Mouse (Mus musculus): ENCODE results near the gene Smc3. TPM values are rescaled to one million over a fixed set of nuclear protein-coding genes. Genes with fewer than 3 reads are reported as not detected.

Gene Smc3
- polyA plus RNA-seq, 1 experiment, result 6.5 TPM

DNA sequence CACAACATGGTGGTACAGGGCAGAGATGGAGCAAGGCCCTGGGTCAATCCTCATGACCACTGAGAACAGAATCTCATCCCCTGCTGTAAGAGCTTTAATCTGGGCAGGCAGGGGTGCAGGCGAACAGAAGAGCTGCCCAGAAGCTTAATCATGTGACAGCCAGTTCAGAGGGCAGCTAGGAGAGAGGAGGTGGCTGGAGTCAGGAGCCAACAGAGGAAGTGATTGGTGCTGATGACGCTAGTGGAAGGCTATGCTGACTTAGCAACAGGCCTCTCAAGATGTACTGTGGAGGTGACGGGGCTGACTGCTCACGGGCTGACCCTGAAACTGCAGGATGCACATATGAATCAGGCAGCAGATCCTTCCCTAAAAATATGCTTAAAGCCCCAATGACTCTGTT is 36.0 kb upstream of the Smc3 start:
- no peak for TF ChIP-seq MYOD1 (IDR thresholded peaks at IDR 0.05; ENCODE audit: control insufficient read depth in 1 of 3, insufficient read length in 2 of 3, low read depth in 2 of 3)
- TF ChIP-seq POLR2AphosphoS2 (IDR thresholded peaks at IDR 0.05; ENCODE audit: insufficient read length, low read depth), result no peak
- TF ChIP-seq MYOG (IDR thresholded peaks at IDR 0.05; ENCODE audit: control insufficient read depth in 1 of 3, insufficient read depth in 1 of 3, insufficient read length in 2 of 3, low read depth in 2 of 3), result no peak
- no peak for TF ChIP-seq TCF12 (IDR thresholded peaks at IDR 0.05; ENCODE audit: insufficient read depth, poor library complexity, severe bottlenecking)
- TF ChIP-seq MAX (IDR thresholded peaks at IDR 0.05; ENCODE audit: low read depth), result no peak
- no peak for TF ChIP-seq POLR2A (IDR thresholded peaks at IDR 0.05; ENCODE audit: insufficient read length, low read depth)
- no peak for TF ChIP-seq USF1 (IDR thresholded peaks at IDR 0.05; ENCODE audit: low read depth)
- TF ChIP-seq REST (IDR thresholded peaks at IDR 0.05; ENCODE audit: insufficient read depth, insufficient read length), result no peak
- TF ChIP-seq CEBPB (IDR thresholded peaks at IDR 0.05; ENCODE audit: insufficient read depth, poor library complexity, severe bottlenecking), result no peak
- no peak for TF ChIP-seq TCF3 (IDR thresholded peaks at IDR 0.05; ENCODE audit: insufficient read length, low read depth)
- TF ChIP-seq E2F4 (IDR thresholded peaks at IDR 0.05; ENCODE audit: insufficient read depth), result no peak
- no peak for TF ChIP-seq SRF (IDR thresholded peaks at IDR 0.05; ENCODE audit: control insufficient read depth, insufficient read length, low read depth)
- no peak overlapping the region for H3K4me3 ChIP-seq
- H3ac ChIP-seq (ENCODE audit: control insufficient read depth, insufficient read length), result no peak overlapping the region

DNA sequence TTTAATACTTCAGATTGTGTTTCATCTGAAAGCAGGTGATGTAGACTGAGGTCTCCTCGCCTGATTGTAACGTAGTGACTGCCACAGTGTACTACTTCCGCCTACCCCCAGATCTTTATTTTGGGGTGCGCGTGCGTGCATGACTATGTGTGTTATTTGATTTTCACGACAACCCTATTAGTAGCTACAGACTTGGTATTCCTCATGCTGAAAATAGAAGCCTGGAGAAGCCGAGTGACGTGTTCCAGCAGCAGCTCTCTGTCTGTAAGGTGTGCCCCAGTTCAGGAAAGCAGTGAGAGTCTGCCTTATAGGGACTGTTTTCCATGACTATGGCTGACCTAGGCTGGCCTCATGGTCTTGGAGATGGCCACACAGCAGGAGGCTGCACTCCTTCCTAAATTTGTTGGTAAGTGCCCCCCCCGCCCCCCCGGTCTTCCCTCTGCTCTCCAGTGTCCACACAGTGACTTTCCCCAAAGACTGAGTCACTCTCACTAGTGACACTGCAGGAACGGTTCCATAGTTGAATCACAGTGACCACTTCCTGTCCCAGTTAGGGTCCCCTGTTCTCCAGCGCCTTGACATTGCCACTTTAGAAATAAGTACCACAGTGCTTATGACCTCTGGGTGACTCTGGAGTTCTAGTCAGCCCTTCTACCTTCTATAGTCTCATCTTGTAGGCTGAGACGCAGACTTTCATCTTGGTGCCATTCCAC is 34.5 kb upstream of the Smc3 start:
- Histone ChIP-seq H3ac (ENCODE audit: control insufficient read depth, insufficient read length) (no peak overlapping the region), H3K4me3 (no peak overlapping the region), H3K27me3 (ENCODE audit: control insufficient read depth, insufficient read depth, insufficient read length) (no peaks in the 10 kb centered on the region), H3K36me3 (ENCODE audit: control insufficient read depth, insufficient read depth) (no peaks in the 10 kb centered on the region), H3K4me2 (ENCODE audit: low read depth) (peak overlapping the region; percentile 0), H3K79me2 (ENCODE audit: control insufficient read depth, insufficient read depth) (no peaks in the 10 kb centered on the region)
- no peak for TF ChIP-seq USF1 (IDR thresholded peaks at IDR 0.05; ENCODE audit: low read depth)
- TF ChIP-seq POLR2A (IDR thresholded peaks at IDR 0.05; ENCODE audit: insufficient read length, low read depth), result no peak
- TF ChIP-seq TCF3 (IDR thresholded peaks at IDR 0.05; ENCODE audit: insufficient read length, low read depth), result no peak
- TF ChIP-seq MYOD1 (IDR thresholded peaks at IDR 0.05; ENCODE audit: control insufficient read depth in 1 of 3, insufficient read length in 2 of 3, low read depth in 2 of 3), result no peak
- TF ChIP-seq TCF12 (IDR thresholded peaks at IDR 0.05; ENCODE audit: insufficient read depth, poor library complexity, severe bottlenecking), result no peak
- no peak for TF ChIP-seq REST (IDR thresholded peaks at IDR 0.05; ENCODE audit: insufficient read depth, insufficient read length)

More for the DNA sequence above, 36.0 kb upstream of the Smc3 start:
- Histone ChIP-seq H3K27me3 (ENCODE audit: control insufficient read depth, insufficient read depth, insufficient read length) (no peaks in the 10 kb centered on the region), H3K4me2 (ENCODE audit: low read depth) (no peak overlapping the region), H3K36me3 (ENCODE audit: control insufficient read depth, insufficient read depth) (no peaks in the 10 kb centered on the region), H3K79me2 (ENCODE audit: control insufficient read depth, insufficient read depth) (no peaks in the 10 kb centered on the region)

DNA sequence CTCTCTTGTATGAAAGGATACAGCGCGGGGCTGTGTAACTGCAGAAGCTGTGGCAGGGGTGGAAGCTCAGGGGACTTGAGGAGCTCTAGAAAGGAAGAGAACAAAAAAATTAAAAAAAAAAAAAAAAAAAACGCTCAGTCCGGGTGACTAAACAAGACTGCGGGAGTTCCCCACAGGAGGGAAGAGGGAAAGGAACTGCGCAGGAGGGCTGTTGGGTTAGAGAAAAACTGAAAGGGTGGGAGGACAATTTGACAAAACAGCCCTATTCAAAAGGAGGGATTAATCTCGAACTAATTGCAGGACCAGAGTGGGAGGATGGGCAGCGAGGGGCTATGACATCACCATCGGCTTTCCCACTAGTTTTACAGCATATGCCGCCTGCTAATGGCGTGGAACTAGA is 32.3 kb upstream of the Smc3 start:
- Histone ChIP-seq H3K27me3 (ENCODE audit: control insufficient read depth, insufficient read depth, insufficient read length) (no peaks in the 10 kb centered on the region), H3K4me3 (no peak overlapping the region), H3K4me2 (ENCODE audit: low read depth) (no peak overlapping the region), H3K36me3 (ENCODE audit: control insufficient read depth, insufficient read depth) (no peaks in the 10 kb centered on the region), H3K79me2 (ENCODE audit: control insufficient read depth, insufficient read depth) (no peaks in the 10 kb centered on the region), H3ac (ENCODE audit: control insufficient read depth, insufficient read length) (no peak overlapping the region)
- TF ChIP-seq POLR2A (IDR thresholded peaks at IDR 0.05; ENCODE audit: insufficient read length, low read depth) (no peak), MAX (IDR thresholded peaks at IDR 0.05; ENCODE audit: low read depth) (no peak), TCF12 (IDR thresholded peaks at IDR 0.05; ENCODE audit: insufficient read depth, poor library complexity, severe bottlenecking) (no peak), TCF3 (IDR thresholded peaks at IDR 0.05; ENCODE audit: insufficient read length, low read depth) (no peak), E2F4 (IDR thresholded peaks at IDR 0.05; ENCODE audit: insufficient read depth) (no peak), CEBPB (IDR thresholded peaks at IDR 0.05; ENCODE audit: insufficient read depth, poor library complexity, severe bottlenecking) (no peak), MYOG (IDR thresholded peaks at IDR 0.05; ENCODE audit: control insufficient read depth in 1 of 3, insufficient read depth in 1 of 3, insufficient read length in 2 of 3, low read depth in 2 of 3) (no peak), SRF (IDR thresholded peaks at IDR 0.05; ENCODE audit: control insufficient read depth, insufficient read length, low read depth) (no peak), USF1 (IDR thresholded peaks at IDR 0.05; ENCODE audit: low read depth) (no peak), REST (IDR thresholded peaks at IDR 0.05; ENCODE audit: insufficient read depth, insufficient read length) (no peak), POLR2AphosphoS2 (IDR thresholded peaks at IDR 0.05; ENCODE audit: insufficient read length, low read depth) (no peak), MYOD1 (IDR thresholded peaks at IDR 0.05; ENCODE audit: control insufficient read depth in 1 of 3, insufficient read length in 2 of 3, low read depth in 2 of 3) (no peak)

DNA sequence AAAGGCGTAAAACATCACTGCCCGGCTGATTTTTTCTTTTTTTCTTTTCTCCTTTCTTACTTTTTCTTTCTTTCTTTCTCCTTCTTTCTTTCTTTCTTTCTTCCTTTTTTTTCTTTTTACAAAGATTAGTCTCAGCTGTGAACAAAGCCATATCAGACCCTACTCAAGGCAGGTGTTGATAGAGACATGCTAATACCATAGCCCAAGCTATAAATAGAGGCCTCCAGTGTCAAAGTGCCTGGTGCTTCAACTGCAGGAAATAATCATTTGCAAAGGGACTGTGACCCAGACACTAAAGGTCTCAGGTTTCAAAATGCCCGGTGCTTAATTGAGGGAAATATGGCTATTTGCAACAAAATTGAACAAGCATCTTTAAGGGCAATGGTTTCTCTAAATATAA is 31.6 kb upstream of the Smc3 start:
- Histone ChIP-seq H3K4me2 (ENCODE audit: low read depth) (no peak overlapping the region), H3K4me3 (no peak overlapping the region), H3K36me3 (ENCODE audit: control insufficient read depth, insufficient read depth) (no peaks in the 10 kb centered on the region), H3ac (ENCODE audit: control insufficient read depth, insufficient read length) (no peak overlapping the region), H3K27me3 (ENCODE audit: control insufficient read depth, insufficient read depth, insufficient read length) (no peaks in the 10 kb centered on the region), H3K79me2 (ENCODE audit: control insufficient read depth, insufficient read depth) (no peaks in the 10 kb centered on the region)
- TF ChIP-seq POLR2A (IDR thresholded peaks at IDR 0.05; ENCODE audit: insufficient read length, low read depth) (no peak), REST (IDR thresholded peaks at IDR 0.05; ENCODE audit: insufficient read depth, insufficient read length) (no peak), MYOD1 (IDR thresholded peaks at IDR 0.05; ENCODE audit: control insufficient read depth in 1 of 3, insufficient read length in 2 of 3, low read depth in 2 of 3) (no peak), E2F4 (IDR thresholded peaks at IDR 0.05; ENCODE audit: insufficient read depth) (no peak)

DNA sequence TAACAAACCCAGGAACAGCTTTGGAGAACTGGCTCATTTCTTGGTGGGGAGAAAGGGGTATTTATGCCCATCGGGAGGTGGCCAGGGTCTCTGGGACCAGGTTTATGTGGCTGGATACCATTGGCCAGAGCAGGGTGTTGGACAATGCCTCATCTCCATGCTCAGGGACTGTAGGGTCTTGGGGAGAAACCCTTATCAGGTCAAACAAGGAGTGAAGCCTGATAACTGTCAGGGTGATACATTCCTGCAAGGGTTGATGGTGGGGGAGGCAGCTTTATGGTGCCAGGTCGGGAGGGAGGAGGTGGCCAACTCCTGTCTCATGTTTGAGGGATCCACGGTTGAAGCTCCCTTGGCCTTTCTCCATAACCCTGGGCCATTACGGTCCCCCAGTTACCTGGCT is 29.1 kb upstream of the Smc3 start:
- no peak overlapping the region for H3K4me2 ChIP-seq (ENCODE audit: low read depth)
- no peaks in the 10 kb centered on the region for H3K79me2 ChIP-seq (ENCODE audit: control insufficient read depth, insufficient read depth)
- no peak overlapping the region for H3ac ChIP-seq (ENCODE audit: control insufficient read depth, insufficient read length)
- H3K27me3 ChIP-seq (ENCODE audit: control insufficient read depth, insufficient read depth, insufficient read length), result no peaks in the 10 kb centered on the region
- no peaks in the 10 kb centered on the region for H3K36me3 ChIP-seq (ENCODE audit: control insufficient read depth, insufficient read depth)
- H3K4me3 ChIP-seq, result no peak overlapping the region
- TF ChIP-seq CEBPB (IDR thresholded peaks at IDR 0.05; ENCODE audit: insufficient read depth, poor library complexity, severe bottlenecking) (no peak), TCF12 (IDR thresholded peaks at IDR 0.05; ENCODE audit: insufficient read depth, poor library complexity, severe bottlenecking) (no peak), MYOD1 (IDR thresholded peaks at IDR 0.05; ENCODE audit: control insufficient read depth in 1 of 3, insufficient read length in 2 of 3, low read depth in 2 of 3) (no peak), MYOG (IDR thresholded peaks at IDR 0.05; ENCODE audit: control insufficient read depth in 1 of 3, insufficient read depth in 1 of 3, insufficient read length in 2 of 3, low read depth in 2 of 3) (no peak), E2F4 (IDR thresholded peaks at IDR 0.05; ENCODE audit: insufficient read depth) (no peak), POLR2A (IDR thresholded peaks at IDR 0.05; ENCODE audit: insufficient read length, low read depth) (no peak), POLR2AphosphoS2 (IDR thresholded peaks at IDR 0.05; ENCODE audit: insufficient read length, low read depth) (no peak), SRF (IDR thresholded peaks at IDR 0.05; ENCODE audit: control insufficient read depth, insufficient read length, low read depth) (no peak), TCF3 (IDR thresholded peaks at IDR 0.05; ENCODE audit: insufficient read length, low read depth) (no peak), REST (IDR thresholded peaks at IDR 0.05; ENCODE audit: insufficient read depth, insufficient read length) (no peak)

All from myocyte (in vitro differentiated cells).